ENCODE assay signal across 25 mouse cellular contexts in the genomic region with DNA sequence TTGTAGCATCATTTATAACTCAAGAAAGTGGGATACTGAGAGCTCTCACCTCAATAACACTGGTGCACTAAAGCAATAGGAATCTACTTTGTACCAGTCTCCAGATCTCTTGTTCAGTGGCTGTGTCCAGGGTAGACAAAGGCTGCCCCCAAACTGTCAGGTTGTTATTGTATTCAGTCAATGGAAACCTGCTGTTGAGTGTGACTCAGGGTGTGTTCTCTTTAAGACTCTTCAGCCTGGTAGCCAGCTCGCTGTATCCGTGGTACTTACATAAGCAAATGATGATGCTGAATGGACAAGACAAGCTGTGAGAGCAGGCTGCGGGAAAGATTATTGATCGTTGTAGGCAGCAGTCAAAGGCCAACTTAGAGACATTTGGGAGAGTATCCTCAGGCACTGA.
A peak's percentile ranks its signal among the peaks of the same experiment; 100 is the strongest.
DNase-seq lines count a peak whose midpoint lies in the region; ATAC-seq and TF ChIP-seq lines count a peak whose summit lies in the region.
"Had no signal": no experiment of that assay in that cellular context is flagged by ENCODE, and none has a peak within 500 bp of the region (broad histone marks: within the 10 kb centered on the region; RNA-seq: fewer than 3 reads in every experiment).

No protein-coding gene starts in this region.

- no peak for TF ChIP-seq EP300 in stomach, postnatal 0 days (optimal IDR thresholded peaks at IDR 0.05)

- no peak overlapping the region for H3K4me3 ChIP-seq in midbrain, embryonic 11.5 days (ENCODE audit: low read depth, low read length)
- H3K4me3 ChIP-seq in midbrain, embryonic 10.5 days, result no peak overlapping the region
- no peak overlapping the region for H3K4me3 ChIP-seq in stomach, postnatal 0 days (ENCODE audit: low read depth, low read length)
- H3K4me3 ChIP-seq: embryonic facial prominence, embryonic 12.5 days; embryonic facial prominence, embryonic 15.5 days; erythroblast, embryonic 14.5 days; forebrain, embryonic 10.5 days; forebrain, embryonic 12.5 days had no signal

- no peaks in the 10 kb centered on the region for H3K36me3 ChIP-seq in midbrain, embryonic 11.5 days (ENCODE audit: control insufficient read depth, insufficient read depth, low read length)
- H3K36me3 ChIP-seq in midbrain, embryonic 10.5 days, result no peaks in the 10 kb centered on the region
- no peaks in the 10 kb centered on the region for H3K36me3 ChIP-seq in stomach, postnatal 0 days (ENCODE audit: control insufficient read depth, insufficient read depth, low read length)
- H3K36me3 ChIP-seq: embryonic facial prominence, embryonic 12.5 days; embryonic facial prominence, embryonic 15.5 days; forebrain, embryonic 10.5 days; forebrain, embryonic 12.5 days had no signal

- H3K4me1 ChIP-seq in midbrain, embryonic 11.5 days (ENCODE audit: control insufficient read depth, insufficient read depth, low read length), result no peaks in the 10 kb centered on the region
- no peaks in the 10 kb centered on the region for H3K4me1 ChIP-seq in midbrain, embryonic 10.5 days
- H3K4me1 ChIP-seq in stomach, postnatal 0 days (replicated peaks; ENCODE audit: control insufficient read depth, insufficient read depth), result no peaks in the 10 kb centered on the region
- H3K4me1 ChIP-seq: embryonic facial prominence, embryonic 12.5 days; forebrain, embryonic 10.5 days had no signal

- no peaks in the 10 kb centered on the region for H3K9me3 ChIP-seq in midbrain, embryonic 11.5 days (ENCODE audit: control insufficient read depth, low read length)
- H3K9me3 ChIP-seq in midbrain, embryonic 10.5 days (replicated peaks), result no peaks in the 10 kb centered on the region
- H3K9me3 ChIP-seq in stomach, postnatal 0 days (ENCODE audit: control insufficient read depth, low read length), result no peaks in the 10 kb centered on the region
- H3K9me3 ChIP-seq: embryonic facial prominence, embryonic 12.5 days; embryonic facial prominence, embryonic 15.5 days; forebrain, embryonic 10.5 days; forebrain, embryonic 12.5 days had no signal

- DNase-seq in midbrain, embryonic 11.5 days (ENCODE audit: low spot score, missing footprints), result peak; percentile 35
- no peak for DNase-seq in midbrain, embryonic 10.5 days (ENCODE audit: low spot score)
- DNase-seq in brain, adult 2 months (ENCODE audit: low read depth, low spot score), result peak; percentile 25
- DNase-seq in retina, postnatal 1 day, result peak; percentile 57
- no peak for DNase-seq in ovary, postnatal 36 days (ENCODE audit: low spot score)
- no peak for DNase-seq in stomach, postnatal 0 days (ENCODE audit: low spot score)
- DNase-seq: adrenal gland, adult 8-10 months; adrenal gland, postnatal 14 days; adrenal gland, postnatal 36 days; cerebellum, adult 11 months; cerebellum, adult 18-20 months; cerebellum, adult 8-10 months; cerebellum, adult 9-11 months; cerebellum, postnatal 14 days; cerebellum, postnatal 36 days; embryo, embryonic 11 days had no signal

- ATAC-seq in midbrain, embryonic 11.5 days (ENCODE audit: low FRiP score), result no peak
- ATAC-seq in stomach, postnatal 0 days (ENCODE audit: low FRiP score, low TSS enrichment), result no peak
- ATAC-seq: activated CD4-positive, CD25-positive, alpha-beta regulatory T cell, adult 4 months; forebrain, embryonic 14.5 days; forebrain, embryonic 16.5 days; Patski had no signal

- WGBS in midbrain, embryonic 11.5 days, result 83% methylated on average over 4 of the region's 4 CpGs
- WGBS in midbrain, embryonic 10.5 days, result 85% methylated on average over 4 of the region's 4 CpGs
- WGBS in stomach, postnatal 0 days, result 78% methylated on average over 4 of the region's 4 CpGs

- no peak overlapping the region for H3K4me2 ChIP-seq in midbrain, embryonic 11.5 days
- H3K4me2 ChIP-seq in stomach, postnatal 0 days (replicated peaks; ENCODE audit: low read depth), result no peak overlapping the region
- H3K4me2 ChIP-seq: embryonic facial prominence, embryonic 12.5 days; embryonic facial prominence, embryonic 15.5 days; forebrain, embryonic 12.5 days had no signal

- no peak overlapping the region for H3K9ac ChIP-seq in midbrain, embryonic 11.5 days (ENCODE audit: low read length)
- no peak overlapping the region for H3K9ac ChIP-seq in stomach, postnatal 0 days (ENCODE audit: low read length)
- H3K9ac ChIP-seq: embryonic facial prominence, embryonic 12.5 days; embryonic facial prominence, embryonic 15.5 days; forebrain, embryonic 12.5 days had no signal

- no peak overlapping the region for H3K27ac ChIP-seq in midbrain, embryonic 11.5 days (ENCODE audit: low read depth, low read length)
- H3K27ac ChIP-seq in midbrain, embryonic 10.5 days (replicated peaks), result no peak overlapping the region
- no peak overlapping the region for H3K27ac ChIP-seq in stomach, postnatal 0 days (replicated peaks)
- H3K27ac ChIP-seq: embryonic facial prominence, embryonic 12.5 days; embryonic facial prominence, embryonic 15.5 days; forebrain, embryonic 10.5 days; forebrain, embryonic 12.5 days had no signal

- no peaks in the 10 kb centered on the region for H3K27me3 ChIP-seq in midbrain, embryonic 11.5 days (ENCODE audit: control insufficient read depth, insufficient read depth, low read length)
- H3K27me3 ChIP-seq in midbrain, embryonic 10.5 days (ENCODE audit: low read depth, poor library complexity, severe bottlenecking), result no peaks in the 10 kb centered on the region
- no peaks in the 10 kb centered on the region for H3K27me3 ChIP-seq in stomach, postnatal 0 days (ENCODE audit: control insufficient read depth, insufficient read depth, low read length)
- H3K27me3 ChIP-seq: embryonic facial prominence, embryonic 12.5 days; embryonic facial prominence, embryonic 15.5 days; forebrain, embryonic 12.5 days; Patski had no signal

- no peak for TF ChIP-seq CTCF in stomach, postnatal 0 days (IDR thresholded peaks at IDR 0.05; ENCODE audit: low read depth)

Comparison
In these comparisons a context has a peak if more than half of its experiments do, and no peak if none do; other contexts are left out.
1. DNase-seq: peak in midbrain, embryonic 11.5 days (single experiment), brain, adult 2 months (single experiment) and retina, postnatal 1 day (single experiment); none in midbrain, embryonic 10.5 days (single experiment), ovary, postnatal 36 days (single experiment) and stomach, postnatal 0 days (single experiment).